Mouse (Mus musculus): ENCODE data around the gene Sirt7.

- no peak for TF ChIP-seq GATA1 (IDR thresholded peaks at IDR 0.05; ENCODE audit: low read length)
- TF ChIP-seq TAL1 (IDR thresholded peaks at IDR 0.05; ENCODE audit: low read length) = no peak
Measured at GRCm38 (mm10) chr11:120625152-120625775, at the start of gene Sirt7.

Data from erythroblast, embryonic 14.5 days (primary cell).